Mouse (Mus musculus): ENCODE results near the gene Tmem207. TPM values are rescaled to one million over a fixed set of nuclear protein-coding genes. Genes with fewer than 3 reads are reported as not detected.

The Tmem207 gene
- polyA plus RNA-seq (2015; fragmentation: Nextera tagmentation; extraction: Ambion mirVana): 0.26 TPM in 1 of 2 replicates, not detected in the other

GRCm38 (mm10) chr16:26526669-26527068 is at the start of gene Tmem207:
Gene Tmem207 (minus strand): TSS chr16:26526769.
- Histone ChIP-seq H3K27me3 (no peaks in the 10 kb centered on the region), H3K27ac (replicated peaks) (peak within 1 kb of the TSS; percentile 55; the same call in 1 of the 2 replicates), H3K36me3 (no peaks in the 10 kb centered on the region), H3K4me1 (peaks cover 18% of the 10 kb centered on the region), H3K9me3 (no peaks in the 10 kb centered on the region), H3K9ac (replicated peaks) (no peak within 1 kb of the TSS), H3K4me3 (no peak within 1 kb of the TSS), H3K4me2 (replicated peaks) (no peak within 1 kb of the TSS)
- WGBS: 79% methylated on average over 4 of the region's 4 CpGs
- ATAC-seq (replicated peaks): no peak

- Histone ChIP-seq H3K36me3 (no peaks in the 10 kb centered on the region), H3K4me2 (replicated peaks) (no peak overlapping the region), H3K27ac (replicated peaks) (no peak overlapping the region), H3K9me3 (no peaks in the 10 kb centered on the region), H3K4me3 (no peak overlapping the region), H3K4me1 (no peaks in the 10 kb centered on the region), H3K27me3 (no peaks in the 10 kb centered on the region), H3K9ac (replicated peaks) (no peak overlapping the region)
- WGBS: 94% methylated on average over 5 of the region's 5 CpGs
- no peak for ATAC-seq (replicated peaks)
Measured at GRCm38 (mm10) chr16:26574173-26574572, 47.6 kb upstream of the Tmem207 start.

- H3K27ac ChIP-seq (replicated peaks): no peak overlapping the region
- no peaks in the 10 kb centered on the region for H3K36me3 ChIP-seq
- H3K9ac ChIP-seq (replicated peaks): no peak overlapping the region
- no peak overlapping the region for H3K4me2 ChIP-seq (replicated peaks)
- no peak for ATAC-seq (replicated peaks)
- 95% methylated on average over 2 of the region's 2 CpGs for WGBS
- H3K4me3 ChIP-seq: no peak overlapping the region
- no peaks in the 10 kb centered on the region for H3K4me1 ChIP-seq
- H3K9me3 ChIP-seq: no peaks in the 10 kb centered on the region
- no peaks in the 10 kb centered on the region for H3K27me3 ChIP-seq
Measured at GRCm38 (mm10) chr16:26571836-26572235, 45.3 kb upstream of the Tmem207 start.

GRCm38 (mm10) chr16:26569387-26569978 is 42.9 kb upstream of the Tmem207 start:
- ATAC-seq (replicated peaks): no peak
- Histone ChIP-seq H3K27ac (replicated peaks) (no peak overlapping the region), H3K27me3 (no peaks in the 10 kb centered on the region), H3K4me2 (replicated peaks) (no peak overlapping the region), H3K9ac (replicated peaks) (no peak overlapping the region), H3K36me3 (no peaks in the 10 kb centered on the region), H3K9me3 (no peaks in the 10 kb centered on the region), H3K4me1 (no peaks in the 10 kb centered on the region), H3K4me3 (no peak overlapping the region)

- no peak overlapping the region for H3K4me3 ChIP-seq
- no peaks in the 10 kb centered on the region for H3K36me3 ChIP-seq
- H3K9ac ChIP-seq (replicated peaks): no peak overlapping the region
- ATAC-seq (replicated peaks): no peak
- no peak overlapping the region for H3K4me2 ChIP-seq (replicated peaks)
- H3K27ac ChIP-seq (replicated peaks): no peak overlapping the region
- H3K27me3 ChIP-seq: no peaks in the 10 kb centered on the region
- 91% methylated on average over 2 of the region's 2 CpGs for WGBS
- no peaks in the 10 kb centered on the region for H3K4me1 ChIP-seq
- H3K9me3 ChIP-seq: no peaks in the 10 kb centered on the region
Measured at GRCm38 (mm10) chr16:26562771-26563170, 36.2 kb upstream of the Tmem207 start.

GRCm38 (mm10) chr16:26561743-26562142 is 35.2 kb upstream of the Tmem207 start:
- no peak for ATAC-seq (replicated peaks)
- 8% methylated on average over 2 of the region's 2 CpGs for WGBS
- H3K27ac ChIP-seq (replicated peaks): no peak overlapping the region
- no peak overlapping the region for H3K9ac ChIP-seq (replicated peaks)
- no peak overlapping the region for H3K4me3 ChIP-seq
- H3K27me3 ChIP-seq: no peaks in the 10 kb centered on the region
- H3K36me3 ChIP-seq: no peaks in the 10 kb centered on the region
- H3K4me1 ChIP-seq: no peaks in the 10 kb centered on the region
- no peak overlapping the region for H3K4me2 ChIP-seq (replicated peaks)
- H3K9me3 ChIP-seq: no peaks in the 10 kb centered on the region

GRCm38 (mm10) chr16:26558797-26559196 is 32.2 kb upstream of the Tmem207 start:
- no peak overlapping the region for H3K9ac ChIP-seq (replicated peaks)
- no peaks in the 10 kb centered on the region for H3K27me3 ChIP-seq
- ATAC-seq (replicated peaks): no peak
- no peaks in the 10 kb centered on the region for H3K4me1 ChIP-seq
- no peak overlapping the region for H3K4me3 ChIP-seq
- 94% methylated on average over 1 of the region's 1 CpGs for WGBS
- H3K9me3 ChIP-seq: no peaks in the 10 kb centered on the region
- H3K4me2 ChIP-seq (replicated peaks): no peak overlapping the region
- H3K27ac ChIP-seq (replicated peaks): no peak overlapping the region
- no peaks in the 10 kb centered on the region for H3K36me3 ChIP-seq

GRCm38 (mm10) chr16:26552234-26552633 is 25.7 kb upstream of the Tmem207 start:
- no peak overlapping the region for H3K9ac ChIP-seq (replicated peaks)
- no peaks in the 10 kb centered on the region for H3K9me3 ChIP-seq
- no peak overlapping the region for H3K4me2 ChIP-seq (replicated peaks)
- H3K27ac ChIP-seq (replicated peaks): no peak overlapping the region
- H3K4me1 ChIP-seq: no peaks in the 10 kb centered on the region
- H3K36me3 ChIP-seq: no peaks in the 10 kb centered on the region
- WGBS: 92% methylated on average over 3 of the region's 3 CpGs
- no peak for ATAC-seq (replicated peaks)
- no peaks in the 10 kb centered on the region for H3K27me3 ChIP-seq
- H3K4me3 ChIP-seq: no peak overlapping the region

- peaks cover 4% of the 10 kb centered on the region; the same call in 1 of the 2 replicates for H3K4me1 ChIP-seq
- no peak overlapping the region for H3K9ac ChIP-seq (replicated peaks)
- H3K27me3 ChIP-seq: no peaks in the 10 kb centered on the region
- H3K36me3 ChIP-seq: no peaks in the 10 kb centered on the region
- H3K4me3 ChIP-seq: no peak overlapping the region
- H3K4me2 ChIP-seq (replicated peaks): no peak overlapping the region
- no peaks in the 10 kb centered on the region for H3K9me3 ChIP-seq
- ATAC-seq (replicated peaks): no peak
- H3K27ac ChIP-seq (replicated peaks): no peak overlapping the region
- WGBS: 90% methylated on average over 2 of the region's 2 CpGs
Measured at GRCm38 (mm10) chr16:26549221-26549620, 22.7 kb upstream of the Tmem207 start.

- no peak overlapping the region for H3K27ac ChIP-seq (replicated peaks)
- no peak for ATAC-seq (replicated peaks)
- WGBS: 81% methylated on average over 1 of the region's 1 CpGs
- H3K27me3 ChIP-seq: no peaks in the 10 kb centered on the region
- no peaks in the 10 kb centered on the region for H3K9me3 ChIP-seq
- no peak overlapping the region for H3K4me2 ChIP-seq (replicated peaks)
- H3K4me3 ChIP-seq: no peak overlapping the region
- no peak overlapping the region for H3K9ac ChIP-seq (replicated peaks)
- no peaks in the 10 kb centered on the region for H3K36me3 ChIP-seq
- peaks cover 4% of the 10 kb centered on the region; the same call in 1 of the 2 replicates for H3K4me1 ChIP-seq
Measured at GRCm38 (mm10) chr16:26546879-26547206, 20.3 kb upstream of the Tmem207 start.

- 12% methylated on average over 7 of the region's 7 CpGs for WGBS
- H3K27ac ChIP-seq (replicated peaks): no peak overlapping the region
- no peak overlapping the region for H3K4me2 ChIP-seq (replicated peaks)
- H3K9ac ChIP-seq (replicated peaks): no peak overlapping the region
- no peaks in the 10 kb centered on the region for H3K36me3 ChIP-seq
- no peak overlapping the region for H3K4me3 ChIP-seq
- no peaks in the 10 kb centered on the region for H3K27me3 ChIP-seq
- peaks cover 4% of the 10 kb centered on the region; the same call in 1 of the 2 replicates for H3K4me1 ChIP-seq
- ATAC-seq (replicated peaks): no peak
- no peaks in the 10 kb centered on the region for H3K9me3 ChIP-seq
Measured at GRCm38 (mm10) chr16:26546170-26546878, 19.8 kb upstream of the Tmem207 start.

GRCm38 (mm10) chr16:26532287-26532686 is 5.7 kb upstream of the Tmem207 start:
- Histone ChIP-seq H3K27ac (replicated peaks) (no peak overlapping the region), H3K36me3 (no peaks in the 10 kb centered on the region), H3K9me3 (no peaks in the 10 kb centered on the region), H3K4me2 (replicated peaks) (no peak overlapping the region), H3K4me3 (no peak overlapping the region), H3K4me1 (peaks cover 14% of the 10 kb centered on the region; the same call in 1 of the 2 replicates), H3K9ac (replicated peaks) (no peak overlapping the region), H3K27me3 (no peaks in the 10 kb centered on the region)
- WGBS: 91% methylated on average over 1 of the region's 1 CpGs
- ATAC-seq (replicated peaks): no peak

- WGBS: 94% methylated on average over 1 of the region's 1 CpGs
Measured at GRCm38 (mm10) chr16:26530451-26530850, 3.9 kb upstream of the Tmem207 start.

More at GRCm38 (mm10) chr16:26530451-26530850, 3.9 kb upstream of the Tmem207 start:
- H3K36me3 ChIP-seq: no peaks in the 10 kb centered on the region
- H3K4me3 ChIP-seq: no peak overlapping the region
- no peak overlapping the region for H3K9ac ChIP-seq (replicated peaks)
- no peaks in the 10 kb centered on the region for H3K27me3 ChIP-seq
- H3K9me3 ChIP-seq: no peaks in the 10 kb centered on the region
- no peak overlapping the region for H3K27ac ChIP-seq (replicated peaks)
- no peak for ATAC-seq (replicated peaks)
- H3K4me1 ChIP-seq: peaks cover 18% of the 10 kb centered on the region
- no peak overlapping the region for H3K4me2 ChIP-seq (replicated peaks)
